Mouse (Mus musculus): Measurements from ENCODE around the gene Sptbn4. TPM values are rescaled to one million over a fixed set of nuclear protein-coding genes. Genes with fewer than 3 reads are reported as not detected.

The Sptbn4 gene
- polyA plus RNA-seq, 1 experiment from 2014 or later: 0.26 TPM

DNA sequence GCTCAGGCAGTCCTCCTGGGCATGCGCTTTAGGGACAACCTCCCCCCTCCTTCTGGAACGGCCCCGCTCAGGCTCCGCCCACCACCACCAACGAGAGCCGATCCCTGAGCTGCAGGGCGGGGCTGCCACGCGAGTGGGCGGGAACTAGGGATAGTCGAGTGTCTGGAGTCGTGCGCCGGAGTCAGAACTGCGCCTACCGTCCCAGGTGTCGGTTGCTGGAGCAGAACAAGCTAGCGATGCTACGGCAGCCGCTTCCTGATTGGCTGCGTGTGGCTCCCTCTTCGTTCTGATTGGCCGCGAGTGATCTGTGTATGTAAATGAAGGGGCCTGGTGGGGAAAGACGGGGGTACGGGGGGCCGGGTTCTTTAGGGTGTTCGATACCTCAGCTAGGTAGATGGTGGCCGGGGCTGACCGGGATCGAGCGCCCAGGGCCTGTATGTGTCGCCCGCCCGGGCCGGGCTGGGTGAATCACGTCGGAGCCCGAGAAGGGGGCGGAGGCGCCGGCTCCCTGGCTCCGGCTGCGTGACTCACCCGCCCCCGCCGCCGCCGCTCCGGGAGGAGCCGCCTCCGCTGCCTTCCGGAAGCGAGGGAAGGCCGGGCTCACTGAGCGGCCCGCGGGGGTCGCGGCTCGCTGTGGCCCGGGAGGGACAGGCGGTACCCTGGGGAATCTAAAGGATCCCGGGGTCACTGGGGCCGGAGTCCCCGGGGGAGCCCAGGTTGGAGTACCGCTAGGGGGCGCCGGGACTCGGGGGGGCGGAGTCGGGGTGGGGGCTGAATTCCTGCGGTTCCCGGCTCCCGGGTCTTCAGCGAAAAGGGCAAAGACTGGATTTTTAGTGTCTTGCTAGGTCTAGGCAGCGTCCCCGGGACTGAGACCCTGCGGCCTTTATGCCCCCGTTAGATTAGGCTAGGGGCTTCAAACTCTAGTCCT, 39.5 kb upstream of the Sptbn4 start, which contains the start of gene Sertad1:
TSS of gene Sertad1 (plus strand) at position 141 of the 928 bp plus-strand sequence.
- peak; percentile 89 for ATAC-seq (ENCODE audit: insufficient number of reproducible peaks, low FRiP score)
- Histone ChIP-seq H3K9ac (peak within 1 kb of the TSS; percentile 88), H3K27me3 (replicated peaks) (no peaks in the 10 kb centered on the region), H3K36me3 (peaks cover 20% of the 10 kb centered on the region), H3K4me1 (replicated peaks) (peaks cover 40% of the 10 kb centered on the region), H3K27ac (ENCODE audit: poor library complexity, severe bottlenecking) (peak within 1 kb of the TSS; percentile 98), H3K9me3 (replicated peaks) (no peaks in the 10 kb centered on the region), H3K4me2 (peak within 1 kb of the TSS; percentile 75), H3K4me3 (peak within 1 kb of the TSS; percentile 75)
- WGBS: under 1% methylated on average over 58 of the region's 80 CpGs

DNA sequence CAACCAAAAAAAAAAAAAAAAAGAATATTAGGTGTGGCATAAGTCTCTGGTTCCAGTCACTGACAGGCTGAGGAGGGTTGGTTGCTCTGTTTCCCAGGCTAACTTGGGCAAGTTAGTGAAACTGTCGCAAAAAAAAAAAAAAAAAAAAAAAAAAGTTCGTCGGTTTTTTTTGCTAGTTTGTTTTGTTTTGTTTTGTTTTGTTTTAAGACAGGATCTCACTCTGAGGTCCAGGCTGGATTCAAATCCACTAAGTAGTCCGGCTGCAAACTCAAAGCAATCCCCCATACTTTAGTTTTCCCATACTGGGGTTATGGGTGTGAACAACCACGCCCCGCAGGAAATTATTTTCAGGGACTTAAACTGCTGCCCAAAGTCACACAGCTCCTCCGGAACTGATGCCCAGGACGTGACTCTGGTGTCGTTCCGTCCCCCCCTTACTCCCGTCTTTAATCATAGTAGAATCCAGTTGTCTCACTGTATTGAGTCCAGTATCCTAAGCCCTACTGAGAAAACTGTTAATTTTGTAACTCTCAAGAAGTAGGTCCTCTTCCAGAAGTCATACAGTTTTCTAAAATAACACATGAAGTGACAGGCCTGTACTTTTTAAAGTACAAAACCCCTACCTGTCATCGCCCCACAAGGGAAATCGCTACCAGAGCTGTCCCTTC, 38.8 kb upstream of the Sptbn4 start:
- Histone ChIP-seq H3K27me3 (replicated peaks) (no peaks in the 10 kb centered on the region), H3K4me1 (replicated peaks) (peaks cover 39% of the 10 kb centered on the region), H3K4me3 (peak overlapping the region; percentile 75), H3K9ac (peak overlapping the region; percentile 53; the same call in 1 of the 2 replicates), H3K27ac (ENCODE audit: poor library complexity, severe bottlenecking) (peak overlapping the region; percentile 98), H3K4me2 (peak overlapping the region; percentile 75), H3K36me3 (peaks cover 20% of the 10 kb centered on the region), H3K9me3 (replicated peaks) (no peaks in the 10 kb centered on the region)
- ATAC-seq (ENCODE audit: insufficient number of reproducible peaks, low FRiP score): no peak
- 2% methylated on average over 13 of the region's 13 CpGs for WGBS

- WGBS: 84% methylated on average over 4 of the region's 4 CpGs
- Histone ChIP-seq H3K9me3 (replicated peaks) (no peaks in the 10 kb centered on the region), H3K9ac (no peak overlapping the region), H3K4me3 (no peak overlapping the region), H3K27me3 (replicated peaks) (no peaks in the 10 kb centered on the region), H3K4me2 (no peak overlapping the region), H3K27ac (ENCODE audit: poor library complexity, severe bottlenecking) (no peak overlapping the region), H3K4me1 (replicated peaks) (peaks cover 24% of the 10 kb centered on the region), H3K36me3 (peaks cover 6% of the 10 kb centered on the region)
- no peak for ATAC-seq (ENCODE audit: insufficient number of reproducible peaks, low FRiP score)
These were observed 36.4 kb upstream of the Sptbn4 start for GRCm38 (mm10) chr7:27483860-27484259.

GRCm38 (mm10) chr7:27481627-27481969, 34.1 kb upstream of the Sptbn4 start:
- 2% methylated on average over 11 of the region's 12 CpGs for WGBS
- Histone ChIP-seq H3K9ac (peak overlapping the region; percentile 70), H3K4me1 (replicated peaks) (peaks cover 14% of the 10 kb centered on the region), H3K27ac (ENCODE audit: poor library complexity, severe bottlenecking) (peak overlapping the region; percentile 86), H3K4me3 (peak overlapping the region; percentile 43), H3K36me3 (peaks cover 13% of the 10 kb centered on the region), H3K4me2 (peak overlapping the region; percentile 70), H3K9me3 (replicated peaks) (no peaks in the 10 kb centered on the region), H3K27me3 (replicated peaks) (no peaks in the 10 kb centered on the region)
- peak; percentile 97 for ATAC-seq (ENCODE audit: insufficient number of reproducible peaks, low FRiP score)

DNA sequence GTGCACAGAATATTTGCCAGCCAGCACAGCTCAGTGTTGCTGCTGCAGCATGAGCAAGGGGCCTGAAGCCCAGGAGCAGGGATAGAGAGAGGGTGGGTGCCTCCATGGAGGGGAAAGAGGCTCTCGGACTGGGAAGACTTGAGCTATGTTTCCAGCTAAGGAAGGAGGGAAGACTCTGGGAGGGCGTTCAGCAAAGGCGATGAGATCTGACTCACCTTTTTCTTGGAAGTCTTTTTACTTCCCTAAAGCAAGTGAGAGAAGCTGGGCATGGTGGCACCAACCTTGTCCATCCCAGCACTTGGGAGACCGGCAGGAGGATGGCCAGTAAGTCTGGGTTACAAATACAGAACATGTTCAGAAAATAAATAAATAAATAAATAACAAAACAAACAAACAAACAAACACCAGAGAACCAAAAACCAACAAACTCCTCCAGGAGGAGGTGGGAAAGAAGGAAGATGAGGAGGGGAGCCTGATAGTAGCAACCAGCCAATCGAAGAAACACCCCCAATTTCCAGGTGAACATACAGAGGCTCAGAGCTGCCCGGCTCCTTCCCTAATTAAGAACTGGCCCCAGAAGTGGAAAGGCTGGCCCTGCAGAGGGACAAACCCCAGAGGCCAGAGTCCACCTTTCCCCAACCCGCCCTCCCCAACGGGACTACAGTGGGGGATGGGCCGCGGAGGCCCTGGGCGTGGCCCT, 33.6 kb upstream of the Sptbn4 start:
- peak overlapping the region; percentile 43 for H3K4me3 ChIP-seq
- ATAC-seq (ENCODE audit: insufficient number of reproducible peaks, low FRiP score): no peak
- peaks cover 14% of the 10 kb centered on the region for H3K4me1 ChIP-seq (replicated peaks)
- H3K27me3 ChIP-seq (replicated peaks): no peaks in the 10 kb centered on the region
- peak overlapping the region; percentile 70 for H3K9ac ChIP-seq
- H3K4me2 ChIP-seq: peak overlapping the region; percentile 70
- 15% methylated on average over 9 of the region's 11 CpGs for WGBS
- H3K27ac ChIP-seq (ENCODE audit: poor library complexity, severe bottlenecking): peak overlapping the region; percentile 86
- no peaks in the 10 kb centered on the region for H3K9me3 ChIP-seq (replicated peaks)
- peaks cover 18% of the 10 kb centered on the region for H3K36me3 ChIP-seq

- peak overlapping the region; percentile 70; the same call in 1 of the 2 replicates for H3K4me2 ChIP-seq
- no peak overlapping the region for H3K9ac ChIP-seq
- ATAC-seq (ENCODE audit: insufficient number of reproducible peaks, low FRiP score): no peak
- no peaks in the 10 kb centered on the region for H3K27me3 ChIP-seq (replicated peaks)
- H3K36me3 ChIP-seq: peaks cover 23% of the 10 kb centered on the region
- peaks cover 18% of the 10 kb centered on the region for H3K4me1 ChIP-seq (replicated peaks)
- 72% methylated on average over 3 of the region's 3 CpGs for WGBS
- peak overlapping the region; percentile 86 for H3K27ac ChIP-seq (ENCODE audit: poor library complexity, severe bottlenecking)
- no peak overlapping the region for H3K4me3 ChIP-seq
- H3K9me3 ChIP-seq (replicated peaks): no peaks in the 10 kb centered on the region
These were observed 33.0 kb upstream of the Sptbn4 start for GRCm38 (mm10) chr7:27480506-27480905.

DNA sequence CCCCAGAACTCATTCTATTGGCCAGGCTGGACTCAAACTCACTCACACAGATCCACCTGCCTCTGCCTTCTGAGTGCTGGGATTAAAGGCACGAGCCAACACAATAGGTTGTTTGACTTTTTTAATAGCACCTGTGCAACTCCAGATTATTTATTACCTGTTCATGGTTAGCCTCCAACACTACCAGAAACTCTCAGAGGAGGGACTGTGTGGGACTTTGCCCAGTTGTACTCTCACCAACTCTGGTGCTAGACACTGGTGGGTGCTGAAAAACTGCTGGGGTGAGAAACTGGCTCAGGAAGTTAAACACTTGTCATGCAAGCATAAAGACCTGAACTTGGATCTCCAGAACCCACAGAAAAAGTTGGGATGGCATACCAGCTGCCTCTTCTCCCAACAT, 32.3 kb upstream of the Sptbn4 start:
- H3K36me3 ChIP-seq: peaks cover 23% of the 10 kb centered on the region
- H3K4me3 ChIP-seq: no peak overlapping the region
- no peak overlapping the region for H3K9ac ChIP-seq
- H3K27me3 ChIP-seq (replicated peaks): no peaks in the 10 kb centered on the region
- peaks cover 21% of the 10 kb centered on the region for H3K4me1 ChIP-seq (replicated peaks)
- ATAC-seq (ENCODE audit: insufficient number of reproducible peaks, low FRiP score): no peak
- no peak overlapping the region for H3K27ac ChIP-seq (ENCODE audit: poor library complexity, severe bottlenecking)
- H3K4me2 ChIP-seq: no peak overlapping the region
- WGBS: 83% methylated on average over 1 of the region's 1 CpGs
- H3K9me3 ChIP-seq (replicated peaks): no peaks in the 10 kb centered on the region

- H3K36me3 ChIP-seq: peaks cover 23% of the 10 kb centered on the region
- no peak overlapping the region for H3K9ac ChIP-seq
- no peaks in the 10 kb centered on the region for H3K27me3 ChIP-seq (replicated peaks)
- H3K27ac ChIP-seq (ENCODE audit: poor library complexity, severe bottlenecking): no peak overlapping the region
- H3K9me3 ChIP-seq (replicated peaks): no peaks in the 10 kb centered on the region
- H3K4me2 ChIP-seq: no peak overlapping the region
- H3K4me1 ChIP-seq (replicated peaks): peaks cover 21% of the 10 kb centered on the region
- H3K4me3 ChIP-seq: no peak overlapping the region
- WGBS: 73% methylated on average over 7 of the region's 7 CpGs
- no peak for ATAC-seq (ENCODE audit: insufficient number of reproducible peaks, low FRiP score)
These were observed 31.1 kb upstream of the Sptbn4 start for GRCm38 (mm10) chr7:27478561-27478960.

- H3K4me2 ChIP-seq: no peak overlapping the region
- H3K9me3 ChIP-seq (replicated peaks): no peaks in the 10 kb centered on the region
- 90% methylated on average over 14 of the region's 14 CpGs for WGBS
- peaks cover 23% of the 10 kb centered on the region for H3K36me3 ChIP-seq
- no peak overlapping the region for H3K9ac ChIP-seq
- no peak overlapping the region for H3K4me3 ChIP-seq
- H3K4me1 ChIP-seq (replicated peaks): peaks cover 16% of the 10 kb centered on the region
- H3K27me3 ChIP-seq (replicated peaks): no peaks in the 10 kb centered on the region
- ATAC-seq (ENCODE audit: insufficient number of reproducible peaks, low FRiP score): no peak
- no peak overlapping the region for H3K27ac ChIP-seq (ENCODE audit: poor library complexity, severe bottlenecking)
These were observed 28.7 kb upstream of the Sptbn4 start for GRCm38 (mm10) chr7:27476098-27476635.

DNA sequence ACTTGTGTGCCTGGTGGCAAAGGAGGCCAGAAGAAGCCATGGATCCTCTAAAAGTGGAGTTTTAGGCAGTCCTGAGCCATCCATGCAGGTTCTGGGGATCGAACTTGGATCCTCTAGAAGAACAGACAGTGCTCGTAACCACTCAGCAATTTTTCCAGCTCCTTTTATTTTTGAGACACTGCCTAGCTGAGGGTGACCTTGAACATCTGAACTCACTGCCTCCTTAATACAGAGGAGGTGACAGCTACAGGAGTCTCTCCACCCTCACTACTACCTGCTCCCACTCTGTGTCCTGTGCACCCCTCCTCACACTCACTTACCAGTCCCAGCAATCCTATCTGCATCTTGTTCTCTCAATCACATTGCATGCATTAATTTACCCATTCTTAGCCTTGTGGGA, 28.1 kb upstream of the Sptbn4 start:
- no peaks in the 10 kb centered on the region for H3K9me3 ChIP-seq (replicated peaks)
- H3K27ac ChIP-seq (ENCODE audit: poor library complexity, severe bottlenecking): peak overlapping the region; percentile 44; the same call in 1 of the 2 replicates
- H3K4me3 ChIP-seq: peak overlapping the region; percentile 82
- 79% methylated on average over 2 of the region's 2 CpGs for WGBS
- H3K36me3 ChIP-seq: peaks cover 23% of the 10 kb centered on the region
- peak overlapping the region; percentile 68 for H3K4me2 ChIP-seq
- no peaks in the 10 kb centered on the region for H3K27me3 ChIP-seq (replicated peaks)
- peak overlapping the region; percentile 37; the same call in 1 of the 2 replicates for H3K9ac ChIP-seq
- no peak for ATAC-seq (ENCODE audit: insufficient number of reproducible peaks, low FRiP score)
- peaks cover 11% of the 10 kb centered on the region for H3K4me1 ChIP-seq (replicated peaks)
